Mouse (Mus musculus) MEL (cell line): ENCODE data around the gene Pigh. TPM values are rescaled to one million over a fixed set of nuclear protein-coding genes. Genes with fewer than 3 reads are reported as not detected.

Source experiments
- DNase-seq: peaks from one replicate; pipeline ENCODE4 v3.0.0; 2011; ENCODE audit warnings: low read depth, low spot score
- H3K27ac ChIP-seq: 2 replicates; pipeline ENCODE4 v1.5.1; 2012; ENCODE audit warnings: low read depth, mild to moderate bottlenecking, control low read depth, low read length, moderate library complexity; ENCODE audit not compliant: control insufficient read depth
- H3K27me3 ChIP-seq, 2 experiments: fragments of 150-350 bp in 1 of 2; sonication (generic) in 1 of 2; 2 replicates each; pipeline ENCODE4 v1.6.1; 2012; ENCODE audit warnings: low read length in 2 of 2, mild to moderate bottlenecking in 2 of 2, improper control_type of control experiment in 1 of 2, moderate library complexity in 1 of 2; ENCODE audit not compliant: insufficient read depth in 2 of 2, control insufficient read depth in 1 of 2
- H3K36me3 ChIP-seq, 2 experiments: 2 replicates each; pipeline ENCODE4 v1.6.1; 2012 to 2014; ENCODE audit warnings: low read length in 2 of 2, improper control_type of control experiment in 1 of 2, inconsistent platforms in 1 of 2, mild to moderate bottlenecking in 1 of 2; ENCODE audit not compliant: insufficient read depth in 2 of 2, control insufficient read depth in 1 of 2
- H3K4me1 ChIP-seq, 2 experiments: fragments of 150-350 bp in 1 of 2; sonication (generic) in 1 of 2; 2 replicates each; pipeline ENCODE4 v1.6.1; 2012; ENCODE audit warnings: low read length in 2 of 2, improper control_type of control experiment in 1 of 2, mild to moderate bottlenecking in 1 of 2; ENCODE audit not compliant: insufficient read depth in 2 of 2, control insufficient read depth in 1 of 2
- H3K4me3 ChIP-seq, 2 experiments: fragments of 150-350 bp in 1 of 2; sonication (generic) in 1 of 2; 2 replicates each; pipeline ENCODE4 v1.5.1; 2012; ENCODE audit warnings: low read depth in 2 of 2, low read length in 2 of 2, mild to moderate bottlenecking in 2 of 2, moderate library complexity in 2 of 2, control low read depth in 1 of 2, improper control_type of control experiment in 1 of 2; ENCODE audit not compliant: control insufficient read depth in 1 of 2, insufficient read depth in 1 of 2
- H3K79me2 ChIP-seq: 2 replicates; pipeline ENCODE4 v1.6.1; 2012; ENCODE audit warnings: mild to moderate bottlenecking, low read length, moderate library complexity; ENCODE audit not compliant: control insufficient read depth, poor library complexity, insufficient read depth
- H3K9ac ChIP-seq: 2 replicates; pipeline ENCODE4 v1.6.1; 2012; ENCODE audit warnings: low read depth, mild to moderate bottlenecking, control low read depth, low read length, moderate library complexity; ENCODE audit not compliant: control insufficient read depth, poor library complexity, severe bottlenecking
- H3K9me3 ChIP-seq: fragments of 150-350 bp; sonication (generic); replicated peaks from 2 replicates; pipeline ENCODE4 v1.6.1; 2012; ENCODE audit warnings: mild to moderate bottlenecking, low read length, improper control_type of control experiment, moderate library complexity; ENCODE audit not compliant: insufficient read depth
- CHD2 ChIP-seq: IDR thresholded peaks from 2 replicates; pipeline ENCODE4 v1.6.1; 2011; ENCODE audit warnings: low read length, improper control_type of control experiment
- CTCF ChIP-seq, 3 experiments: IDR thresholded peaks in 2 of 3; conservative IDR thresholded peaks in 1 of 3; 2 replicates each; pipeline ENCODE4 v1.5.1; 2011 to 2012; ENCODE audit warnings: low read length in 3 of 3, low read depth in 2 of 3, mild to moderate bottlenecking in 2 of 3, improper control_type of control experiment in 1 of 3, inconsistent platforms in 1 of 3, mixed read lengths in 1 of 3, moderate library complexity in 1 of 3; ENCODE audit not compliant: control insufficient read depth in 1 of 3, insufficient read depth in 1 of 3, poor library complexity in 1 of 3, severe bottlenecking in 1 of 3
- E2F4 ChIP-seq: IDR thresholded peaks from 2 replicates; pipeline ENCODE4 v1.6.1; 2011; ENCODE audit warnings: low read depth, low read length, improper control_type of control experiment, borderline replicate concordance
- EP300 ChIP-seq, 2 experiments: IDR thresholded peaks; 2 replicates each; pipeline ENCODE4 v1.6.1; 2011; ENCODE audit warnings: improper control_type of control experiment in 2 of 2, low read length in 2 of 2, low read depth in 1 of 2, mild to moderate bottlenecking in 1 of 2
- ETS1 ChIP-seq: IDR thresholded peaks from 2 replicates; pipeline ENCODE4 v1.6.1; 2012; ENCODE audit warnings: low read depth, mild to moderate bottlenecking, inconsistent platforms, low read length, improper control_type of control experiment, moderate library complexity
- GATA1 ChIP-seq: IDR thresholded peaks from 2 replicates; pipeline ENCODE4 v1.6.1; 2011; ENCODE audit warnings: low read depth, low read length, improper control_type of control experiment
- JUND ChIP-seq: IDR thresholded peaks from 2 replicates; pipeline ENCODE4 v1.6.1; 2011; ENCODE audit warnings: low read depth, mild to moderate bottlenecking, improper control_type of control experiment, low read length
- KAT2A ChIP-seq: conservative IDR thresholded peaks from 2 replicates; pipeline ENCODE4 v1.6.1; 2012; ENCODE audit warnings: low read depth, low read length, improper control_type of control experiment, inconsistent platforms
- MAX ChIP-seq: IDR thresholded peaks from 2 replicates; pipeline ENCODE4 v1.6.1; 2011; ENCODE audit warnings: low read length, improper control_type of control experiment
- MAZ ChIP-seq: IDR thresholded peaks from 2 replicates; pipeline ENCODE4 v1.6.1; 2012; ENCODE audit warnings: low read depth, mild to moderate bottlenecking, inconsistent platforms, low read length, improper control_type of control experiment
- MXI1 ChIP-seq: IDR thresholded peaks from 2 replicates; pipeline ENCODE4 v1.6.1; 2011; ENCODE audit warnings: mild to moderate bottlenecking, low read depth, low read length, improper control_type of control experiment
- MYC ChIP-seq: IDR thresholded peaks from 2 replicates; pipeline ENCODE4 v1.6.1; 2011; ENCODE audit warnings: low read depth, mild to moderate bottlenecking, low read length, improper control_type of control experiment, moderate library complexity
- NELFE ChIP-seq: IDR thresholded peaks from 2 replicates; pipeline ENCODE4 v1.6.1; 2011; ENCODE audit warnings: low read depth, low read length, improper control_type of control experiment
- NRF1 ChIP-seq: IDR thresholded peaks from 2 replicates; pipeline ENCODE4 v1.6.1; 2014; ENCODE audit warnings: low read depth, mild to moderate bottlenecking, inconsistent platforms, low read length, improper control_type of control experiment, moderate library complexity; ENCODE audit not compliant: poor library complexity, insufficient read depth, severe bottlenecking
- POLR2A ChIP-seq, 2 experiments: IDR thresholded peaks; 2 replicates each; pipeline ENCODE4 v1.6.1; 2011 to 2012; ENCODE audit warnings: low read length in 2 of 2, mild to moderate bottlenecking in 2 of 2, control low read depth in 1 of 2, improper control_type of control experiment in 1 of 2, low read depth in 1 of 2, moderate library complexity in 1 of 2; ENCODE audit not compliant: control insufficient read depth in 1 of 2, insufficient read depth in 1 of 2, poor library complexity in 1 of 2
- RAD21 ChIP-seq: IDR thresholded peaks from 2 replicates; pipeline ENCODE4 v1.6.1; 2011; ENCODE audit warnings: mild to moderate bottlenecking, low read depth, low read length, improper control_type of control experiment
- RCOR1 ChIP-seq: IDR thresholded peaks from 2 replicates; pipeline ENCODE4 v1.6.1; 2012; ENCODE audit warnings: low read depth, mild to moderate bottlenecking, inconsistent platforms, low read length, improper control_type of control experiment
- SIN3A ChIP-seq: IDR thresholded peaks from 2 replicates; pipeline ENCODE4 v1.6.1; 2012; ENCODE audit warnings: low read length, improper control_type of control experiment, inconsistent platforms
- SMC3 ChIP-seq: IDR thresholded peaks from 2 replicates; pipeline ENCODE4 v1.6.1; 2011; ENCODE audit warnings: low read depth, low read length, improper control_type of control experiment
- TAL1 ChIP-seq: IDR thresholded peaks from 2 replicates; pipeline ENCODE4 v1.6.1; 2012; ENCODE audit warnings: mild to moderate bottlenecking, inconsistent platforms, low read length, moderate library complexity, mixed read lengths
- TBP ChIP-seq: IDR thresholded peaks from 2 replicates; pipeline ENCODE4 v1.8.0; 2011; ENCODE audit warnings: low read depth, low read length, improper control_type of control experiment
- TCF12 ChIP-seq: IDR thresholded peaks from 2 replicates; pipeline ENCODE4 v1.6.1; 2014; ENCODE audit warnings: low read depth, mild to moderate bottlenecking, inconsistent platforms, low read length, improper control_type of control experiment, moderate library complexity
- USF1 ChIP-seq: IDR thresholded peaks from 2 replicates; pipeline ENCODE4 v1.6.1; 2014; ENCODE audit warnings: low read depth, mild to moderate bottlenecking, inconsistent platforms, low read length, improper control_type of control experiment, moderate library complexity
- USF2 ChIP-seq, 2 experiments: IDR thresholded peaks; 2 replicates each; pipeline ENCODE4 v1.6.1; 2011 to 2012; ENCODE audit warnings: improper control_type of control experiment in 2 of 2, low read length in 2 of 2, borderline replicate concordance in 1 of 2, inconsistent platforms in 1 of 2, low read depth in 1 of 2, mild to moderate bottlenecking in 1 of 2; ENCODE audit not compliant: insufficient read depth in 1 of 2
- ZC3H11A ChIP-seq: IDR thresholded peaks from 2 replicates; pipeline ENCODE4 v1.6.1; 2012; ENCODE audit warnings: low read depth, mild to moderate bottlenecking, inconsistent platforms, low read length, improper control_type of control experiment
- ZMIZ1 ChIP-seq: IDR thresholded peaks from 2 replicates; pipeline ENCODE4 v1.6.1; 2012; ENCODE audit warnings: low read depth, mild to moderate bottlenecking, inconsistent platforms, low read length, improper control_type of control experiment, moderate library complexity
- ZNF384 ChIP-seq: IDR thresholded peaks from 2 replicates; pipeline ENCODE4 v1.6.1; 2012; ENCODE audit warnings: low read depth, mild to moderate bottlenecking, inconsistent platforms, low read length, improper control_type of control experiment
- polyA plus RNA-seq, 2 experiments: library from polyadenylated mRNA; stranded (reverse) in 1 of 2; unstranded in 1 of 2; fragments of >175 nt in 1 of 2; fragments of >200 nt in 1 of 2; gene quantifications; 2 replicates each; pipeline versions ENCODE4 v1.2.1 to v1.2.4; 2012; ENCODE audit warnings: low replicate concordance in 2 of 2, low read depth in 1 of 2; ENCODE audit not compliant: insufficient read length in 2 of 2, insufficient read depth in 1 of 2, missing spikeins in 1 of 2
- total RNA-seq: library from RNA; depleted of rRNA; stranded (reverse); fragments of 300-350 nt; gene quantifications from 2 replicates; pipeline ENCODE4 v1.2.3, GENCODE M21; 2012

Pigh gene
- total and polyA plus RNA-seq, 3 experiments = 7.2 to 9.5 TPM; not detected in 1

DNA sequence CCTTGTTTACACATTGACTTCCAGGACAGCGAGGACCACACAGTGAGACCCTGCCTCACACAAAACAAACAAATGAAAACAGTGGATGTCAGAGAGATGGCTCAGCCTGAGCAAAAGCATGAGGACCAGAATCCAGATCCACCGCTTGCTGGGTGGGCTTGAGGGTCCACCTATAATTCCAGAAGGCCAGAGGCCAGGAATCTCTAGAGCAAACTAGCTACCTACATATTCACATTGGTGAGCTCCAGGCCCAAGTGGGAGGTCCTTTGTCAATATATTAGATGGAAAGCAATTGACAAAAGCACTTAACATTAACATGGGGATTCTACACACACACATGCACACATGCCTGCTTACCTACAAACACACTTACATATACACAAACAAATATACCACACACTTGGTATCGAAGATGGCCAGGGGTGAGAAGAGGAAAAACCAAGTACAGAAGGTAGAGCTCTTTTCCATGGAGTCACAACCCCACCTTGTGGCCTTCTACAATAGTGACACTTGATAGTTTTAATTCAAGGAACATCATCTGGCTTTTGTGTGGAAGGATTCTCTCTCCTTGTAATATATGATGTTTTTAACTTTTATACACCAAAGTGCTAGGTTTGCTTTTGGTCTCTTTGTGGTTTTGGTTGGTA lies 7.8 kb upstream of the Pigh start:
- H3K9me3 ChIP-seq = no peaks in the 10 kb centered on the region
- H3K4me3 ChIP-seq = no peak overlapping the region
- peak; percentile 75 for DNase-seq
- H3K79me2 ChIP-seq = no peaks in the 10 kb centered on the region
- peaks cover 3 to 5% of the 10 kb centered on the region in 2 experiments for H3K27me3 ChIP-seq
- no peaks in the 10 kb centered on the region for H3K4me1 ChIP-seq
- no peaks in the 10 kb centered on the region for H3K36me3 ChIP-seq
- H3K27ac ChIP-seq = no peak overlapping the region
- H3K9ac ChIP-seq = no peak overlapping the region
- TF ChIP-seq JUND (no peak), RCOR1 (no peak), ETS1 (no peak), POLR2A (IDR thresholded peaks at IDR 0.05; ENCODE audit: control insufficient read depth in 1 of 2, insufficient read depth in 1 of 2, low read depth in 1 of 2, low read length in 2 of 2, poor library complexity in 1 of 2) (no peak), MYC (0 out of 2 replicates have a peak, but pooled peaks have one; percentile 39), ZNF384 (no peak), TAL1 (no peak), CTCF (IDR thresholded peaks at IDR 0.05 in 2 of 3, conservative IDR thresholded peaks at IDR 0.05 in 1 of 3; ENCODE audit: control insufficient read depth in 1 of 3, insufficient read depth in 1 of 3, low read depth in 2 of 3, low read length in 3 of 3, poor library complexity in 1 of 3, severe bottlenecking in 1 of 3) (peak; percentile 30 to 95 (median 59); a peak in 5 of 6 replicates), MAX (no peak), USF2 (IDR thresholded peaks at IDR 0.05; ENCODE audit: borderline replicate concordance in 1 of 2, insufficient read depth in 1 of 2, low read depth in 1 of 2, low read length in 2 of 2) (no peak), ZC3H11A (peak; percentile 95), SIN3A (peak; percentile 43), SMC3 (peak; percentile 95), RAD21 (peak; percentile 98), USF1 (no peak)

DNA sequence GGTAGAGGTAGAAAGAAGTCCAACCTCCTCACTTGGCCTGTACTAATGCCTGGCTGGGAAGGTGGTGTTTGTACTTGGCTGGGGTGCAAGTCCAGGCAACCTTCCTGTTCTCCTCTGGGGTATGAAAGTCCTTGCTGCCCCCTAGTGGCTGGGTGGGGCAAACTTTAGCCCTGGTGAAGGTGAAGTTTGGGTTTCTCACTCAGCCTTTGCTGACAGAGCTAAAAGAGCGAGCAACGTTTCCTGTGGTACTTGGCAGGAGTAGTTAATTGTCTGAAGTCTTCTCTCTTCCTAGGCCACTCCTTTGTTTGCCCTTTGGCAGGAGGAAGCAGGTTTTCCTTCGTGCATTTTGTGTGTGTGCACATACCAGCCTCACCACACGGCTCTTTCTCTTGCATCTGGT lies 3.1 kb upstream of the Pigh start:
- Histone ChIP-seq H3K4me3 (no peak overlapping the region), H3K27ac (no peak overlapping the region)
- DNase-seq = peak; percentile 62

More for the DNA sequence above, 3.1 kb upstream of the Pigh start:
- Histone ChIP-seq H3K27me3 (no peaks in the 10 kb centered on the region), H3K9me3 (no peaks in the 10 kb centered on the region), H3K9ac (no peak overlapping the region), H3K36me3 (peaks cover 0 to 3% of the 10 kb centered on the region in 2 experiments; a peak in 2 of 4 replicates), H3K4me1 (peaks cover 0 to 4% of the 10 kb centered on the region in 2 experiments; a peak in 2 of 4 replicates), H3K79me2 (peaks cover 5% of the 10 kb centered on the region; the same call in 1 of the 2 replicates)
- TF ChIP-seq RAD21 (peak; percentile 68), ZMIZ1 (no peak), NRF1 (no peak), TBP (no peak), CTCF (IDR thresholded peaks at IDR 0.05 in 2 of 3, conservative IDR thresholded peaks at IDR 0.05 in 1 of 3; ENCODE audit: control insufficient read depth in 1 of 3, insufficient read depth in 1 of 3, low read depth in 2 of 3, low read length in 3 of 3, poor library complexity in 1 of 3, severe bottlenecking in 1 of 3) (peak; percentile 60 to 79 (median 78)), ETS1 (no peak), MAZ (no peak), GATA1 (no peak), POLR2A (IDR thresholded peaks at IDR 0.05; ENCODE audit: control insufficient read depth in 1 of 2, insufficient read depth in 1 of 2, low read depth in 1 of 2, low read length in 2 of 2, poor library complexity in 1 of 2) (no peak), NELFE (no peak), E2F4 (no peak), SMC3 (peak; percentile 80), ZC3H11A (no peak), TAL1 (no peak), MXI1 (no peak), EP300 (IDR thresholded peaks at IDR 0.05; ENCODE audit: low read depth in 1 of 2, low read length in 2 of 2) (no peak), ZNF384 (no peak), CHD2 (no peak), TCF12 (no peak), RCOR1 (no peak), KAT2A (no peak)
